Mouse (Mus musculus) testis, postnatal 10 days (tissue): ENCODE measurements around the gene Pdpr.
"Not testable (repeated sequence)": the region's sequence is repeated elsewhere in the genome, so short reads cannot be mapped to it uniquely, and the experiment has no call there.

Source experiments
- DNase-seq: peaks from one replicate; pipeline ENCODE4 v3.0.0; 2021; ENCODE audit warnings: low spot score

Gene Pdpr

DNA sequence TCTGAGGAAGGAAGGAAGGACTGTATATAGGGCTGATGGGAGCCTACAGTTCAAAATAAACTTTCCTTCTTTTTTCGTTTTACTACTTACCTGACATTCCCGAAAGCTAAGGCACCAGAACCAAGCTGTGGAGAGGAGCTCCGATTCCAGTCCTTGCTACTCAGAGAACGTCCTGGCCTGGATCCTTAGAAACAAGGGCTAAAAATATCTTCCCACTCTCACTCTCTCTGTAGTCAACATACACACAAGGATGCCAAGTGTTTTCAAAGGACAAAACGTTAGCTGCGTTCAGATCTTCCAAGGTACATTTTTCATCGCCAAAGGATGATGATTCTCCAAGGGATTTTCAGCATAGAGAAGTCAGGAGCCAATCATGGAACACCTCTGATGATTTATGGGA, 2.7 kb upstream of the Pdpr start:
- DNase-seq = no peak

DNA sequence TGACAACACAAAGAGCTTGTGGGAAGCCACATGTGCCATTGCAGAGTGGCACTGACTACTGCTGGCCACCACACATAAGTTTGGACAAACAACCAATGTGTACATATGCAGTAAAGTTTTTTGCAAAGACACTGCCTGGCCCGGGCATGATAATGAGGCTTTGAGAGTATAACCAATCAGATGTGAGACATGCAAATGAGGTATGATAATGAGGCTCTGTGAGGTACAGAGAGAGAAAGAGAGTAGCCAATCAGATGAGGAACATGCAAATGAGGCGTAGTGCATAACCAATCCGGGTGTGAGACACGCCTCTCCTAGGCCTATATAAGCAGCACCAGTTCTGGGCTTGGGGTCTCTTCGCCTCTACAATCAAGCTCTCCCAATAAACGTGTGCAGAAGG, 2.1 kb upstream of the Pdpr start, which contains the start of gene Clec18a:
TSS of gene Clec18a (minus strand) at position 101 of the 400 bp plus-strand sequence.
- not testable (repeated sequence) for DNase-seq

GRCm38 (mm10) chr8:111094719-111095302, 381 bp downstream of the Pdpr start:
- DNase-seq = peak; percentile 55

- DNase-seq = no peak
Observed at GRCm38 (mm10) chr8:111114891-111115290, 20.5 kb downstream of the Pdpr start.

DNA sequence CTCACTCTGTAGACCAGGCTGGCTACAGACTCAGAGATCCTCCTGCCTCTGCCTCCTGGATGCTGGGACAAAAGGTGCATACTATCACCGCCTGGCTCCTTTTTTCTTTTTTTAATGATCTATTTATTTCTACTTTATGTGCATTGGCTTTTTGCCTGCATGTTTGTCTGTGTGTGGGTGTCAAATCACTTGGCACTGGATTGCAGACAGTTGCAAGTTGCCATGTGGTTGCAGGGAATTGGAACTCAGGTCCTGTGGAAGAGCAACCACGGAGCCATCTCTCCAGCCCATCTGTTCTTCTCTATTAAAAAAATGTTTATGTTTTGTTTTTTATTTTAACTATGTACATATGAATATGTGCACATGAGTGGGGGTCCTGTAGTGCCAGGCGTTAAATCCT, 25.1 kb downstream of the Pdpr start:
- DNase-seq = no peak

GRCm38 (mm10) chr8:111130756-111131155, 36.3 kb downstream of the Pdpr start:
- no peak for DNase-seq

DNA sequence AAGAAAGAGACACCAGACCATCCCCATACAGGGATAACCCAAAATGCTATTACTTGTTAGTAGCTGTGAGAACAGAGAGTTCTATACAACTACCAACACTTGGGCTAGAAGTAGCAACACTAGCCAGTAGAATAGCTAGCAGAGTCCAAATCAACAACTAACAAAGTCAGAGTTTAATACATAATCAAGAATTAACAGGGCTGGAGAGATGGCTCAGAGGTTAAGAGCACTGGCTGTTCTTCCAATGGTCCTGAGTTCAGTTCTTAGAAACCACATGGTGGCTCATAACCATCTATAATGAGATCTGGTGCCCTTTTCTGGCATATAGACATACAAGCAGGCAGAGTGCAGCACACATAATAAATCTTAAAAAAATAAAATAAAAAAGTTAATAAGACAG, 48.1 kb downstream of the Pdpr start:
- DNase-seq = no peak

- peak; percentile 57 for DNase-seq
Observed at GRCm38 (mm10) chr8:111144901-111145459, 50.5 kb downstream of the Pdpr start.

DNA sequence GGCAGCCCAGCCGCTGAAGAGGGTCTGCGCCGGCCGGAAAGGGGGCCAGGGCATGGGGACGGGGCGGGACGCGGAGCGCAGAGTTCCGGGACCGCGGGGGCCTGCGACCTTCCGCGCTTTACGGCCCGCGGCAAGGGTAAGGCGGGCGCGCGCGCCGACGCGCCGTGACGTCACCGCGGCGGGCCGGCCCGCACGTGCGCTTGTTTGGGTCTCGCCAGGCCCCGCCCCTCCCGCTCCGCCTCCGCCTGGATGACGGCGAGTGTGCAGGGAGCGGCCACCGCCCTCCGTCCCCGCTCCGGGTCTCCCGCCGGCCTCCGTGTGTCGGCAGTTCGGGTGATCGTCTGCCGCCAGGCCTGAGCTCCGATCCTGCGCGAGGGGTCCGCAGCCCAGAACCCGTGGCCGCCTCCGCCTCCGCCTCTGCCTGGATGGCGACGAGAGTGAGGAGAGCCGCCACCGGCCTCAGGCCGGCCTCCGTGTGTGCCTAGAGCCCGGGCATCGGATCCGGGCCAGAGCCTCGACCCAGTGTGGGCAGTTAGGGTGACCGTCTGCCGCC, 51.1 kb downstream of the Pdpr start:
- DNase-seq = peak; percentile 98

DNA sequence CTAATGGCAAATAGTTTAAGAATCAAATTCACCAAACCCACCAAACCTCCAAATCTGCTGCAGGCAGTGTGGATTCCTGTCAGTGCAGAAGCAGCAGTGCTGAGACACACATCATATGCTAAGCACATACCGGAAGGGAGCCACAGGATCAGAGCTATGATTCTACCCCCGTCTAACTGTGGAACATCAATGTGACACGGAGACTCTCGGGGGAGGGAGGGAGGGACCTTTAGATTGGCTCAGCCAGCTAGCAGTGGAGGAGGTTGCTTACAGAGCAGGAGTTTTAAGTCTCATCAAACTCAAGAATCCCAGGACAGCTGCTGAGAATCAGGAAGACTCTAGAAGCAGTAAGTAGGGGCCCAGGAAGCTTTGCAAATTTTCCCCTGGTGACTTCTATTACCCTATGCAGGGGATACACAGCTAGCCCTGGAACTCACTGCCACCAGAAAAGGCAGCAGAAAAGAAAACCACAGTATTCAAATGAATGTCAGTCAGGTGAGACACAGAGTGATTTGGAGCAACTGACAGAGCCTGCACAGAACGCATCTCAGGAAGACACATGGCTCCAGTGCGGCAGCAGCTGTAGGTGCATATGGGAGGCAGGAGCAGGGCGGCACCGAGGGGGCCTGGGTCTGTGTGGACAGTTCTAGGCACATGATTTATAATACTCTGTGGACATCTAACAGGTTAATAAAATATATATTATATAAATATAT, 61.4 kb downstream of the Pdpr start:
- no peak for DNase-seq

DNA sequence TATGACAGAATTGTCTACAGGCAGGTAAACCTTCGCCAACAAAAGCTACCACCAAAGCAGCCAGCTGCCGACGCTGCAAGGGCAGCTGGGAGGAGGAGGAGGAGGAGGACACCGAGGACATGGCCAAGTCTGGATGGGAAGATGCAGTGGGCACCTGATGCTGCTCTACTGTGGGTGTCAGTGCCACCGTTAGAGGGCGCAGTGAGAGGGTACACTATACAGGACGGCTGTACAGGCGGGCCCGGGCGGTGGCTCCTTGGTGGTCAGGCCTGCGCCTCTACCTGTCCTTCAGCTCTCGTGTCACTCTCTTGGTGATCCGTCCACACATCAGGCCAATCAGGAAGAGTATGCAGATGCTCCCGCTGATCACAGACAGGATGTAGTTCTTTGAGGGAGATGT, 63.2 kb downstream of the Pdpr start:
- peak; percentile 82 for DNase-seq

DNA sequence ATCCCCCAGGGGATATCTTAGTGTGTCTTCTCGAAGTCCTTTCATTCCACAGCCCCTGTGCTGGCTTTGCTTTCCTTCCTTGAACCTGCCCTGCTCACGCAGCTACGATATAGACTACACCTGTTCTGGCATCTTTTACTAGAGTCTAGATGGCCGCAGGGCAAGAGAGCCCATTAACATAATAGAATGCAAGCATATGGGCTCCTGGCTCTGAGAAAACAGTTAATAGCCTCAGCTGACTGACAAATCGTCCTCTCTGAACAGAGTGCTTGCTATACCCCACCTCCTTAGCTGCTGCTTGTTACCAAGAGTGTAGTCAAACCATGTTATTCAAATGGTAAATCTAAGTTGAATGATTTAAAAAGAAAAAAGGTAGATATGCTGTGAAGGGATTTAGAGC, 77.2 kb downstream of the Pdpr start:
- no peak for DNase-seq

GRCm38 (mm10) chr8:111185472-111185947, 91.1 kb downstream of the Pdpr start:
- peak; percentile 49 for DNase-seq
